Mouse (Mus musculus): ENCODE measurements at regions not wholly inside any gene's neighbourhood (a gene's known extent, or its start where the extent isn't known, plus 50 kb on each side); places are given as distances from the start of the nearest gene placed in this dataset.
A peak's percentile ranks its signal among the peaks of the same experiment; 100 is the strongest.
"Not testable (repeated sequence)": the region's sequence is repeated elsewhere in the genome, so short reads cannot be mapped to it uniquely, and the experiment has no call there.

GRCm38 (mm10) chr8:20812164-20812872, 80.2 kb upstream of the Defb33 start:
- DNase-seq (ENCODE audit: low spot score in 2 of 2) = peak in 1 of 2 experiments; percentile 19

DNA sequence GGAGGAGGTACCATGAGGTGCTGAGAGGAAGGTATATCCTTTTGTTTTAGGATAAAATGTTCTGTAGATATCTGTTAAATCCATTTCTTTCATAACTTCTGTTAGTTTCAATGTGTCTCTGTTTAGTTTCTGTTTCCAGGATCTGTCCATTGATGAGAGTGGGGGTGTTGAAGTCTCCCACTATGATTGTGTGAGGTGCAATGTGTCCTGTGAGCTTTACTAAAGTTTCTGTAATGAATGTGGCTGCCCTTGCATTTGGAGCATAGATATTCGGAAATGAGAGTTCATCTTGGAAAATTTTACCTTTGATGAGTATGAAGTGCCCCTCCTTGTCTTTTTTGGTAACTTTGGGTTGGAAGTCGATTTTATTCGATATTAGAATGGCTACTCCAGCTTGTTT, 79.0 kb upstream of the Defb33 start:
- peak in 1 of 2 experiments; percentile 26 for DNase-seq (ENCODE audit: low spot score in 2 of 2)

GRCm38 (mm10) chr8:20822434-20822833, 70.0 kb upstream of the Defb33 start:
- peak; percentile 43 to 49 for DNase-seq (ENCODE audit: low spot score in 2 of 2)

DNA sequence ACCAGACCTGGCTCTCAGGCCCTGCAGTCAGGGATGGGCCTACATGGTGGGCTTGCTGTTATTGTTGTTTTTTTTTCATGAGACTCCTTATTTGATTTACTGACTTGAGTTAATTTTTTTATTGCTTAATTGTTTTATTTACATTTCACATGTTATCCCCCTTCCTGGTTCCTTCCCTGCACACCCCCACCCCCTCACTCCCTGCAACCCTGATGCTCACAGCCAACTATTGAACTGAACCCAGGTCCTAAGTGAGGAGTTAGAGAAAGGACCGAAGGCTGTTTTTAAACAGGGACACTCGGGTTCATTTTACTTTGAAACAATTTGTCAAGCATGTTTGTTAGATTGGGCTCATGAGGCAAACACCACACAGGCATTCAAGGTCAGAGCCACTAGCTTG, 69.2 kb upstream of the Defb33 start:
- DNase-seq (ENCODE audit: low spot score in 2 of 2) = peak; percentile 42 to 51

GRCm38 (mm10) chr8:20839481-20839880, 53.0 kb upstream of the Defb33 start:
- not testable (repeated sequence) for DNase-seq (ENCODE audit: low spot score in 2 of 2)
